Mouse (Mus musculus): ENCODE measurements around the gene Apol11a.
"Not testable (repeated sequence)": the region's sequence is repeated elsewhere in the genome, so short reads cannot be mapped to it uniquely, and the experiment has no call there.

Gene Apol11a

GRCm38 (mm10) chr15:77507966-77508365 lies at the start of gene Apol11a:
Gene Apol11a (plus strand): TSS chr15:77508271.
- in situ Hi-C loops (cut with MboI) = not testable (repeated sequence)

GRCm38 (mm10) chr15:77474699-77475390 lies 33.2 kb upstream of the Apol11a start:
- in situ Hi-C loops (cut with MboI) = not testable (repeated sequence)

GRCm38 (mm10) chr15:77476693-77477092 lies 31.4 kb upstream of the Apol11a start, which contains the start of gene Apol10a:
Gene Apol10a (plus strand): TSS chr15:77477047.
- in situ Hi-C loops (cut with MboI) = not testable (repeated sequence)

- in situ Hi-C loops (cut with MboI) = no loop called here
Measured at GRCm38 (mm10) chr15:77482140-77482794, 25.8 kb upstream of the Apol11a start.

GRCm38 (mm10) chr15:77493181-77493580 lies 14.9 kb upstream of the Apol11a start:
- in situ Hi-C loops (cut with MboI) = not testable (repeated sequence)

GRCm38 (mm10) chr15:77494694-77495093 lies 13.4 kb upstream of the Apol11a start:
- in situ Hi-C loops (cut with MboI) = not testable (repeated sequence)

GRCm38 (mm10) chr15:77520596-77520995 lies 12.5 kb downstream of the Apol11a start:
- in situ Hi-C loops (cut with MboI) = not testable (repeated sequence)

- in situ Hi-C loops (cut with MboI) = not testable (repeated sequence)
Measured at GRCm38 (mm10) chr15:77523186-77523843, 15.2 kb downstream of the Apol11a start.

- in situ Hi-C loops (cut with MboI) = no loop called here
Measured at GRCm38 (mm10) chr15:77533216-77533615, 25.1 kb downstream of the Apol11a start, which contains the start of gene Apol7c. Gene Apol7c (minus strand): TSS chr15:77533316.

- in situ Hi-C loops (cut with MboI) = not testable (repeated sequence)
Measured at GRCm38 (mm10) chr15:77539221-77539620, 31.1 kb downstream of the Apol11a start.

- in situ Hi-C loops (cut with MboI) = no loop called here
Measured at GRCm38 (mm10) chr15:77561792-77562191, 53.7 kb downstream of the Apol11a start, which contains the start of gene 1700025B11Rik. Gene 1700025B11Rik (minus strand): TSS chr15:77561892.

GRCm38 (mm10) chr15:77563219-77563618 lies 55.1 kb downstream of the Apol11a start:
- in situ Hi-C loops (cut with MboI) = no loop called here
